Mouse (Mus musculus) brain, embryonic 14.5 days (tissue): ENCODE measurements at regions not wholly inside any gene's neighbourhood (a gene's known extent, or its start where the extent isn't known, plus 50 kb on each side); places are given as distances from the start of the nearest gene placed in this dataset.

ENCODE experiments used
- CTCF ChIP-seq: fragments of 200-500 bp; IDR thresholded peaks from 2 replicates; pipeline ENCODE4 v1.5.1; 2012; ENCODE audit warnings: inconsistent platforms, mild to moderate bottlenecking, moderate library complexity, borderline replicate concordance; ENCODE audit not compliant: insufficient read depth, insufficient read length; ENCODE audit errors: extremely low read depth
- POLR2A ChIP-seq: fragments of 200-500 bp; IDR thresholded peaks from 2 replicates; pipeline ENCODE4 v1.6.1; 2012; ENCODE audit warnings: mild to moderate bottlenecking, inconsistent platforms, borderline replicate concordance; ENCODE audit not compliant: poor library complexity, insufficient read depth, insufficient read length, severe bottlenecking; ENCODE audit errors: extremely low read depth

DNA sequence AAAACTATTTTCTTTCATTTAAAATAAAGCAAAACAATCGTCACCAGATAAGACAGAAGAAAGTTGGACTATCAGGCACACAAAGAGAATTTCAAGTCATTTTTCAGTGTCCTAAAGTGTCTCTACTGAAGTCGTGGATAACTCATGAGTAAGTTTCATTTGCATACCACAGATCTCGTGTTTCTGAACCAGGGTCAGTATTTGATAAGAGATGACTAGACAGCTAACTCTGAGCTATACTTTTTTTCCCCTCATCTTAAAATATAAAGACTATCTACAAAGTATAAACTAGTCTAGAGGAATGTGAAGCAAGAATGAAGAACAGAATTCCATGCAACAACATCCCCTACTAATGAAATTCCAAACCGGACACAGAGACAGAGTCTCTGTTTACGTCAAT, 60.9 kb upstream of the Paip1 start:
- TF ChIP-seq CTCF: no peak
- no peak for TF ChIP-seq POLR2A
